In genomic region chr11:72010940-72011722, GRCm38 (mm10) we compare ENCODE assay signal across 12 mouse cellular contexts. TPM values are rescaled to one million over a fixed set of nuclear protein-coding genes. Genes with fewer than 3 reads are reported as not detected.
DNase-seq lines count a peak whose midpoint lies in the region; ATAC-seq lines count a peak whose summit lies in the region.
"Had no signal": no experiment of that assay in that cellular context is flagged by ENCODE, and none has a peak within 500 bp of the region (broad histone marks: within the 10 kb centered on the region; RNA-seq: fewer than 3 reads in every experiment).

No protein-coding gene starts in this region.

- 37% methylated on average over 9 of the region's 9 CpGs for WGBS in intestine, embryonic 14.5 days
- WGBS in intestine, embryonic 16.5 days = 35% methylated on average over 9 of the region's 9 CpGs
- 49% methylated on average over 9 of the region's 9 CpGs for WGBS in embryonic facial prominence, embryonic 13.5 days
- WGBS in hindbrain, embryonic 16.5 days = 43% methylated on average over 9 of the region's 9 CpGs
- 38% methylated on average over 9 of the region's 9 CpGs for WGBS in stomach, embryonic 14.5 days

- peak overlapping the region; percentile 25; the same call in 1 of the 2 replicates for H3K4me2 ChIP-seq in intestine, embryonic 14.5 days (ENCODE audit: low read length)
- H3K4me2 ChIP-seq in intestine, embryonic 16.5 days (ENCODE audit: low read depth, low read length) = no peak overlapping the region
- peak overlapping the region; percentile 21 for H3K4me2 ChIP-seq in embryonic facial prominence, embryonic 13.5 days
- H3K4me2 ChIP-seq in hindbrain, embryonic 16.5 days (ENCODE audit: low read length) = 0 out of 2 replicates have a peak overlapping the region, but pooled peaks have one; percentile 21
- 0 out of 2 replicates have a peak overlapping the region, but pooled peaks have one; percentile 13 for H3K4me2 ChIP-seq in stomach, embryonic 14.5 days (replicated peaks; ENCODE audit: low read depth, low read length)
- H3K4me2 ChIP-seq: liver, embryonic 11.5 days had no signal

- no peak overlapping the region for H3K27ac ChIP-seq in intestine, embryonic 14.5 days (ENCODE audit: low read depth)
- H3K27ac ChIP-seq in intestine, embryonic 16.5 days (ENCODE audit: low read length) = no peak overlapping the region
- H3K27ac ChIP-seq in embryonic facial prominence, embryonic 13.5 days = peak overlapping the region; percentile 12; the same call in 1 of the 2 replicates
- peak overlapping the region; percentile 54 for H3K27ac ChIP-seq in hindbrain, embryonic 16.5 days (ENCODE audit: low read depth, low read length)
- H3K27ac ChIP-seq in stomach, embryonic 14.5 days (ENCODE audit: low read length) = no peak overlapping the region
- H3K27ac ChIP-seq: kidney, postnatal 0 days had no signal

- no peak for DNase-seq in intestine, embryonic 14.5 days (ENCODE audit: low spot score)
- no peak for DNase-seq in testis, postnatal 14 days (ENCODE audit: low spot score)
- DNase-seq in gastrocnemius, postnatal 25 days = no peak
- no peak for DNase-seq in heart, adult 18-20 months
- DNase-seq: thymus, postnatal 36 days had no signal

- H3K4me3 ChIP-seq in intestine, embryonic 14.5 days (ENCODE audit: low read depth, low read length) = no peak overlapping the region
- no peak overlapping the region for H3K4me3 ChIP-seq in intestine, embryonic 16.5 days (ENCODE audit: low read length)
- no peak overlapping the region for H3K4me3 ChIP-seq in embryonic facial prominence, embryonic 13.5 days
- H3K4me3 ChIP-seq in hindbrain, embryonic 16.5 days (ENCODE audit: low read length) = no peak overlapping the region
- no peak overlapping the region for H3K4me3 ChIP-seq in stomach, embryonic 14.5 days (ENCODE audit: low read depth, low read length)

- peaks cover 18% of the 10 kb centered on the region for H3K4me1 ChIP-seq in intestine, embryonic 14.5 days (replicated peaks; ENCODE audit: control insufficient read depth, insufficient read depth, low read length)
- H3K4me1 ChIP-seq in intestine, embryonic 16.5 days (ENCODE audit: control insufficient read depth, insufficient read depth, low read length) = peaks cover 10% of the 10 kb centered on the region
- H3K4me1 ChIP-seq in embryonic facial prominence, embryonic 13.5 days = peaks cover 27% of the 10 kb centered on the region
- H3K4me1 ChIP-seq in hindbrain, embryonic 16.5 days (ENCODE audit: control insufficient read depth, insufficient read depth, low read depth, low read length) = peaks cover 24% of the 10 kb centered on the region
- H3K4me1 ChIP-seq in stomach, embryonic 14.5 days (ENCODE audit: control insufficient read depth, insufficient read depth, low read length) = peaks cover 20% of the 10 kb centered on the region

- no peak overlapping the region for H3K9ac ChIP-seq in intestine, embryonic 14.5 days (ENCODE audit: low read length)
- H3K9ac ChIP-seq in intestine, embryonic 16.5 days (ENCODE audit: low read depth, low read length) = no peak overlapping the region
- no peak overlapping the region for H3K9ac ChIP-seq in embryonic facial prominence, embryonic 13.5 days
- no peak overlapping the region for H3K9ac ChIP-seq in hindbrain, embryonic 16.5 days (ENCODE audit: low read depth, low read length)
- no peak overlapping the region for H3K9ac ChIP-seq in stomach, embryonic 14.5 days (replicated peaks; ENCODE audit: low read depth, low read length)

- H3K36me3 ChIP-seq in intestine, embryonic 14.5 days (ENCODE audit: control insufficient read depth, insufficient read depth, low read length) = no peaks in the 10 kb centered on the region
- H3K36me3 ChIP-seq in intestine, embryonic 16.5 days (ENCODE audit: control insufficient read depth, insufficient read depth, low read length) = no peaks in the 10 kb centered on the region
- no peaks in the 10 kb centered on the region for H3K36me3 ChIP-seq in embryonic facial prominence, embryonic 13.5 days
- no peaks in the 10 kb centered on the region for H3K36me3 ChIP-seq in hindbrain, embryonic 16.5 days (ENCODE audit: control insufficient read depth, insufficient read depth, low read length)
- no peaks in the 10 kb centered on the region for H3K36me3 ChIP-seq in stomach, embryonic 14.5 days (ENCODE audit: control insufficient read depth, insufficient read depth, low read length)

- no peaks in the 10 kb centered on the region for H3K9me3 ChIP-seq in intestine, embryonic 14.5 days (ENCODE audit: control insufficient read depth, low read length)
- no peaks in the 10 kb centered on the region for H3K9me3 ChIP-seq in intestine, embryonic 16.5 days (ENCODE audit: control insufficient read depth, low read length)
- H3K9me3 ChIP-seq in embryonic facial prominence, embryonic 13.5 days = no peaks in the 10 kb centered on the region
- no peaks in the 10 kb centered on the region for H3K9me3 ChIP-seq in hindbrain, embryonic 16.5 days (ENCODE audit: control insufficient read depth, low read length)
- no peaks in the 10 kb centered on the region for H3K9me3 ChIP-seq in stomach, embryonic 14.5 days (ENCODE audit: control insufficient read depth, low read depth, low read length)

- no peaks in the 10 kb centered on the region for H3K27me3 ChIP-seq in intestine, embryonic 14.5 days (replicated peaks; ENCODE audit: control insufficient read depth, insufficient read depth, low read length)
- H3K27me3 ChIP-seq in intestine, embryonic 16.5 days (replicated peaks; ENCODE audit: control insufficient read depth, insufficient read depth, low read length) = no peaks in the 10 kb centered on the region
- H3K27me3 ChIP-seq in embryonic facial prominence, embryonic 13.5 days = no peaks in the 10 kb centered on the region
- no peaks in the 10 kb centered on the region for H3K27me3 ChIP-seq in hindbrain, embryonic 16.5 days (replicated peaks; ENCODE audit: control insufficient read depth, insufficient read depth, low read length)
- no peaks in the 10 kb centered on the region for H3K27me3 ChIP-seq in stomach, embryonic 14.5 days (ENCODE audit: control insufficient read depth, insufficient read depth, low read length)

- no peak for ATAC-seq in intestine, embryonic 14.5 days (replicated peaks; ENCODE audit: low FRiP score, low TSS enrichment, low read depth)
- no peak for ATAC-seq in intestine, embryonic 16.5 days
- ATAC-seq in embryonic facial prominence, embryonic 13.5 days (ENCODE audit: insufficient number of reproducible peaks, insufficient read depth, low FRiP score, low TSS enrichment, low read depth) = no peak
- peak; percentile 61 for ATAC-seq in hindbrain, embryonic 16.5 days
- ATAC-seq in stomach, embryonic 14.5 days (ENCODE audit: insufficient number of reproducible peaks, insufficient read depth, low FRiP score, low read depth) = peak; percentile 64; the same call in 1 of the 2 replicates

RNA-seq across cellular contexts. Expression of gene Aipl1, which starts 26.2 kb away (rescaled TPM):
- polyA plus RNA-seq in intestine, embryonic 14.5 days (2014; fragmentation: Nextera tagmentation; extraction: Ambion mirVana) = 0.27 and 0.30 TPM in 2 replicates
- 0.29 TPM in 2 replicates for polyA plus RNA-seq in intestine, embryonic 16.5 days (2015; fragmentation: Nextera tagmentation; extraction: Ambion mirVana)
- 0.51 and 0.59 TPM in 2 replicates for polyA plus RNA-seq in embryonic facial prominence, embryonic 13.5 days (2015; fragmentation: Nextera tagmentation; extraction: Ambion mirVana)
- 0.27 and 0.41 TPM in 2 replicates for polyA plus RNA-seq in hindbrain, embryonic 16.5 days (2015; fragmentation: Nextera tagmentation; extraction: Ambion mirVana)
- polyA plus RNA-seq in stomach, embryonic 14.5 days (2014; fragmentation: Nextera tagmentation; extraction: Ambion mirVana) = 0.11 TPM in 1 of 2 replicates, not detected in the other
- not detected for total RNA-seq in gastrocnemius, postnatal 25 days (2021)
- not detected for total RNA-seq in heart, adult 18-20 months (2021)
- total RNA-seq: gastrocnemius, adult 18-20 months had no signal

RNA-seq across cellular contexts. Expression of gene Pimreg, which starts 30.7 kb away (rescaled TPM):
- polyA plus RNA-seq in intestine, embryonic 14.5 days (2014; fragmentation: Nextera tagmentation; extraction: Ambion mirVana) = 107 and 113 TPM in 2 replicates
- polyA plus RNA-seq in intestine, embryonic 16.5 days (2015; fragmentation: Nextera tagmentation; extraction: Ambion mirVana) = 61.4 and 76.9 TPM in 2 replicates
- polyA plus RNA-seq in embryonic facial prominence, embryonic 13.5 days (2015; fragmentation: Nextera tagmentation; extraction: Ambion mirVana) = 102 and 128 TPM in 2 replicates
- polyA plus RNA-seq in hindbrain, embryonic 16.5 days (2015; fragmentation: Nextera tagmentation; extraction: Ambion mirVana) = 33.5 and 38.5 TPM in 2 replicates
- polyA plus RNA-seq in stomach, embryonic 14.5 days (2014; fragmentation: Nextera tagmentation; extraction: Ambion mirVana) = 106 and 114 TPM in 2 replicates
- under 1 TPM; 0.64 to 0.70 TPM for total RNA-seq in gastrocnemius, postnatal 25 days (2021)
- total RNA-seq in heart, adult 18-20 months (2021) = under 1 TPM; 0.33 to 0.74 TPM
- total RNA-seq: gastrocnemius, adult 18-20 months had no signal

Comparison
In these comparisons a context has a peak if more than half of its experiments do, and no peak if none do; other contexts are left out.
1. ATAC-seq: peak in hindbrain, embryonic 16.5 days (single experiment) and stomach, embryonic 14.5 days (single experiment); none in intestine, embryonic 14.5 days (single experiment), intestine, embryonic 16.5 days (single experiment) and embryonic facial prominence, embryonic 13.5 days (single experiment).
2. H3K27ac ChIP-seq: peak in embryonic facial prominence, embryonic 13.5 days (single experiment) and hindbrain, embryonic 16.5 days (single experiment); none in intestine, embryonic 14.5 days (single experiment), intestine, embryonic 16.5 days (single experiment) and stomach, embryonic 14.5 days (single experiment).